Mouse (Mus musculus) neural tube, embryonic 11.5 days (tissue): ENCODE measurements around the gene Aprt. TPM values are rescaled to one million over a fixed set of nuclear protein-coding genes. Genes with fewer than 3 reads are reported as not detected.

ENCODE experiments used
- ATAC-seq: fragments of 200-750 bp; cut with Nextera tagmentation; 2 replicates; pipeline ENCODE4 v1.8.0; 2017; ENCODE audit warnings: moderate number of reproducible peaks, mild to moderate bottlenecking, moderate TSS enrichment, moderate library complexity; ENCODE audit not compliant: insufficient read depth, low FRiP score, low TSS enrichment
- DNase-seq: peaks from one replicate; pipeline ENCODE4 v3.0.0-alpha.2; 2015; ENCODE audit warnings: low spot score
- H3K27ac ChIP-seq: fragments of 300-500 bp; sonication (generic); 2 replicates; pipeline ENCODE4 v1.5.1; 2014; ENCODE audit warnings: low read depth, mild to moderate bottlenecking, low read length
- H3K27me3 ChIP-seq: fragments of 300-500 bp; sonication (generic); 2 replicates; pipeline ENCODE4 v1.6.1; 2014; ENCODE audit warnings: mild to moderate bottlenecking, low read length, mixed read lengths; ENCODE audit not compliant: control insufficient read depth, insufficient read depth
- H3K36me3 ChIP-seq: fragments of 300-500 bp; sonication (generic); 2 replicates; pipeline ENCODE4 v1.6.1; 2014; ENCODE audit warnings: mild to moderate bottlenecking, low read length, moderate library complexity, mixed read lengths; ENCODE audit not compliant: control insufficient read depth, insufficient read depth
- H3K4me1 ChIP-seq: fragments of 300-500 bp; sonication (generic); 2 replicates; pipeline ENCODE4 v1.6.1; 2014; ENCODE audit warnings: low read length, mixed read lengths; ENCODE audit not compliant: control insufficient read depth, insufficient read depth
- H3K4me2 ChIP-seq: fragments of 300-500 bp; sonication (generic); 2 replicates; pipeline ENCODE4 v1.6.1; 2014; ENCODE audit warnings: low read depth, mild to moderate bottlenecking, moderate library complexity
- H3K4me3 ChIP-seq: fragments of 300-500 bp; sonication (generic); 2 replicates; pipeline ENCODE4 v1.5.1; 2014; ENCODE audit warnings: low read depth, low read length
- H3K9ac ChIP-seq: fragments of 300-500 bp; sonication (generic); 2 replicates; pipeline ENCODE4 v1.6.1; 2014; ENCODE audit warnings: mild to moderate bottlenecking, low read length
- H3K9me3 ChIP-seq: fragments of 300-500 bp; sonication (generic); 2 replicates; pipeline ENCODE4 v1.6.1; 2016; ENCODE audit warnings: low read length; ENCODE audit not compliant: control insufficient read depth
- WGBS: fragments of 180-500 bp; shearing (Covaris S2); extraction: QIAGEN DNeasy Blood & Tissue Kit; methylation state at CpG from one replicate; pipeline ENCODE4 v1.1.7; 2014; 5-methylcytosine and 5-hydroxymethylcytosine counted together
- polyA plus RNA-seq: library from polyadenylated mRNA; unstranded; fragments of >200 nt; fragmentation: Nextera tagmentation; extraction: Ambion mirVana; gene quantifications from 2 replicates; pipeline ENCODE4 v1.2.1, GENCODE M21; 2014

Gene Aprt
- polyA plus RNA-seq, 1 experiment from 2014 or later = 243 TPM

DNA sequence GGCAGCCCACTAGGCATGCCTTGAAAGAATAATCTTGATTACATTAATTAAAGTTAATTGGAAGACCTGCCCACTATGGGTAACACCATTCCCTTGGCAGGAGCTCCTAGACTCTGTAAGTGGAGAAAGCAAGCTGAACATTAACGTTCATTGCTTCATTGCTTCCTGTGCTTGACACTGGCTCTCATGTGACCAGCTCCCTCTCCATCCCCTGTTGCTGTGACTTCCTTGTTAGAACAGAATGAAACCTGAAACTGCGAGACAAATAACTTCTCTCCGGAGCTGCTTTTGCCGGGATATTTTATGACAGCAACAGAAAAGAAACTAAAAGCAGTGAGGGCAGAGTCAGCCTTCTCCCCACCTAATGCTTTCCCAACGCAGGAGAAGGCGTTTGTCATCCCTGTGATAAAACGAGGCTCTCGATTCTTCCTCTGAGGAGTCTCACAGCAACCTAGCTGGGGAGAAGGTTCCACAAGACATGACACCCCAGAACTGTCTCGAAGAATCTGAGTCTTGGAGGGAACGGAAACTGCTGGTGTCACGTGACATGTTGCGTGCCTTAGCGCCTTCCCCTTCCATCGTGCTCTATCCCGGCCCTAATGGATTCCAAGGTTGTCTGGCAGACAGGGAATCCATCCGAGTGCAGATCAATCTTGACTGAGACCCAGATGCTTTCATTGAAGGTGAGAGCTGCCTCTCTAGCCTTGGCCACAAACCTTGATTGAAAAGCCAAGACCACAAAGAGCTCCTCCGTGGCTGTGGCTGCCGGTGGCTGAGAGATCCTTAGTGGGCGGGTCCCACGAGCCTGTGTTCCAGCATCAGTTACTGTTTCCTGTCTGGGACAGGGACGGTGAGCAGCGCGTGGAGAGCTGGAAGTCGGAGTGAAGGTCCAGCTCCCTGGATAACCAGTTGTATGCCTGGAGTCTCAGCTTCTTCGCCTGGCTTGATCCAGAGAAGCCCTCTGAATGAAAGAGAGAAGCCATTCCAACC, 12.1 kb downstream of the Aprt start:
- Histone ChIP-seq H3K4me2 (no peak overlapping the region), H3K9me3 (no peaks in the 10 kb centered on the region), H3K4me1 (peaks cover 19% of the 10 kb centered on the region), H3K27ac (no peak overlapping the region), H3K9ac (no peak overlapping the region), H3K36me3 (peaks cover 2% of the 10 kb centered on the region; the same call in 1 of the 2 replicates), H3K4me3 (no peak overlapping the region), H3K27me3 (no peaks in the 10 kb centered on the region)
- 87% methylated on average over 25 of the region's 25 CpGs for WGBS
- ATAC-seq (no peak), DNase-seq (no peak)

DNA sequence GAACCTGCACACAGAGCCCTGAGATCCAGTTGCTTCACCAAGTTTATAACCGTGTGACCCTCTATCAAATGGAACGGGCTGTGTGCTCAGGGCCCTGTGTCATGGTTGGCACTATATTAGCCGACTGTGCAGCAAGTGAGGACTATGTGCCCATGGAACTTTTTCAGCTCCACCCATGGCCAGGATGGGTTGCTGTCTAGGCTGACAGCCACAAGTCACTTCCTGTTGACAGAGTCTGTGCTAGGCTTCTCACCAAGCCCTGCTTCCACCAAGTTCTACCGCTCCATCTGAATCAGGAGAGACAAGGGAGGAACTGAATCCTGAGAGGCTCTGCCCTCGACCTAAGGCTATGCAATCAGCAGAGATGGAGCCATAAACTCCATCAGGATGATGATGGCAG, 15.5 kb downstream of the Aprt start:
- no peaks in the 10 kb centered on the region for H3K9me3 ChIP-seq
- DNase-seq = no peak
- H3K4me1 ChIP-seq = no peaks in the 10 kb centered on the region
- WGBS = 88% methylated on average over 5 of the region's 5 CpGs
- no peaks in the 10 kb centered on the region for H3K27me3 ChIP-seq
- no peak for ATAC-seq
- H3K27ac ChIP-seq = no peak overlapping the region
- no peak overlapping the region for H3K9ac ChIP-seq
- H3K4me2 ChIP-seq = no peak overlapping the region
- no peaks in the 10 kb centered on the region for H3K36me3 ChIP-seq
- H3K4me3 ChIP-seq = no peak overlapping the region

DNA sequence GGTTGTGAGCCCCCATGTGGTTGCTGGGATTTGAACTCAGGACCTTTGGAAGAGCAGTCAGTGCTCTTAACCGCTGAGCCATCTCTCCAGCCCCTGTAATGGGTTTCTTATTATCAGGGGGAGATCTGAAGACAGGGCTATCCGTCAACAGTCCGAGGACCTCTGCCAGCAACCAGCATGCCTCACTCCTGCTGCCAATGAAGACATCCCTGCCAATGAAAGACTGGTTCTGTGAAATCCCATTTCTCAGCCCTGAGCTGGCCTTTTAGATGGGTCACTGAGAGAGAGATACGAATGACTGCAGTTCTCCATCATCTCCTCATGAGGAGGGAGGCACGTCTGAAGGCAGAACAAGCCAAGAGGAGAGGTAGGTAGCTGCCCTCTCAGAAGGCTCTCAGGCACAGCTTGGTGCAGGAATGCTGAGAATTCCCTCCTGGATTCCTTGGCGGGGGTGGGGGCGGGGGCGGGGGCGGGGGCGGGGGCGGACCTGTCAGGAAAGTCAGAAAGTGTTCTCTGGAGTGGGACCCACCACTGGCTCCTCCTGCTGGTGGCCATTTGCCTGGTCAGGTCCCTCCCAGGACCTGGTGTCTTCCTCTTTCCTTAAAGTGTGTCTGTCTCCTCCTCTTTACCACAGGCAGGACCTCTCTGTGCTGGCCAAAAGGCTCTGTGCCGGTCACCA, 17.9 kb downstream of the Aprt start:
- WGBS = 15% methylated on average over 12 of the region's 12 CpGs
- DNase-seq = no peak

DNA sequence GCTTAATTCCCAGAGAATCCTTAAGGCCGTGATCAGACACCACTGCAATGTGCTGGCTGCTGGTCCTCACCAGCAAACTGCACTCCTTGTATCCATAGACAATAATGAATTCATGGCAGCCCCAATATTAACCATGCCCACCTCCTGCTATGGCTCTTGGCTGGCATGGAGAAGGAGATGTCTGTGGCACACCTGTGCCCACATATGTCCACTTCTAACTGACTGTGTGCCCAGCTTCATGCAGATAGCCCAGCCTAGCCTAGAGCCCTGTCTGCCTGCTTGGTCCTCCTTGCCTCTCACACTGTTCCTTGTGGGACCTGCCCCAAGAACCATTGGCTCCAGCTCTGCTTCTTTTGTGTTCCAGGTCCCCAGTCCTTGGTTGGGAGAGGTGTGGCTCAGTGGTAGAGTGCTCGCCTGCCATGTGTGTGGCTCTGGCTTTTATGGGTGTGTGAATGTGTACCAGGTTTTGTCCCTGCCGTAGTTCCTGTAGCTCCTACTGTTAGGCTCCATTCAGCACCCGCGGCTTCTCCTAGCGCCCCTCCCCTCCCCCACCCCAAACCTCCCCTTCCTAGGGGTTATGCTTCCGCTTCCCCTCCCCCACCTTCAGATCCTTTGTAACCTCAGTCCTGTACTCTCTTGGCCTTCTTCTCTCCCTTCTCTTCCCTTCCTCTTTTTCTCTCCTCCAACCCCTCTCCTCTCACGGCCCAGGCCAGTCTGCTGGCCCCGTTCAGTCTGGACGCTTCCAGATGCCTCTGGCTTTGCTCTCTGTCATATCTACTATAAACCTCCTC, 19.3 kb downstream of the Aprt start:
- ATAC-seq (no peak), DNase-seq (no peak)
- Histone ChIP-seq H3K4me2 (no peak overlapping the region), H3K4me1 (no peaks in the 10 kb centered on the region), H3K9ac (no peak overlapping the region), H3K4me3 (no peak overlapping the region), H3K9me3 (no peaks in the 10 kb centered on the region), H3K36me3 (no peaks in the 10 kb centered on the region), H3K27me3 (no peaks in the 10 kb centered on the region), H3K27ac (no peak overlapping the region)
- WGBS = 48% methylated on average over 10 of the region's 10 CpGs

More for the DNA sequence above, 17.9 kb downstream of the Aprt start:
- H3K9me3 ChIP-seq = no peaks in the 10 kb centered on the region
- H3K9ac ChIP-seq = no peak overlapping the region
- no peak overlapping the region for H3K4me3 ChIP-seq
- H3K27ac ChIP-seq = no peak overlapping the region
- no peak for ATAC-seq
- H3K27me3 ChIP-seq = no peaks in the 10 kb centered on the region
- H3K4me1 ChIP-seq = no peaks in the 10 kb centered on the region
- no peaks in the 10 kb centered on the region for H3K36me3 ChIP-seq
- H3K4me2 ChIP-seq = no peak overlapping the region

DNA sequence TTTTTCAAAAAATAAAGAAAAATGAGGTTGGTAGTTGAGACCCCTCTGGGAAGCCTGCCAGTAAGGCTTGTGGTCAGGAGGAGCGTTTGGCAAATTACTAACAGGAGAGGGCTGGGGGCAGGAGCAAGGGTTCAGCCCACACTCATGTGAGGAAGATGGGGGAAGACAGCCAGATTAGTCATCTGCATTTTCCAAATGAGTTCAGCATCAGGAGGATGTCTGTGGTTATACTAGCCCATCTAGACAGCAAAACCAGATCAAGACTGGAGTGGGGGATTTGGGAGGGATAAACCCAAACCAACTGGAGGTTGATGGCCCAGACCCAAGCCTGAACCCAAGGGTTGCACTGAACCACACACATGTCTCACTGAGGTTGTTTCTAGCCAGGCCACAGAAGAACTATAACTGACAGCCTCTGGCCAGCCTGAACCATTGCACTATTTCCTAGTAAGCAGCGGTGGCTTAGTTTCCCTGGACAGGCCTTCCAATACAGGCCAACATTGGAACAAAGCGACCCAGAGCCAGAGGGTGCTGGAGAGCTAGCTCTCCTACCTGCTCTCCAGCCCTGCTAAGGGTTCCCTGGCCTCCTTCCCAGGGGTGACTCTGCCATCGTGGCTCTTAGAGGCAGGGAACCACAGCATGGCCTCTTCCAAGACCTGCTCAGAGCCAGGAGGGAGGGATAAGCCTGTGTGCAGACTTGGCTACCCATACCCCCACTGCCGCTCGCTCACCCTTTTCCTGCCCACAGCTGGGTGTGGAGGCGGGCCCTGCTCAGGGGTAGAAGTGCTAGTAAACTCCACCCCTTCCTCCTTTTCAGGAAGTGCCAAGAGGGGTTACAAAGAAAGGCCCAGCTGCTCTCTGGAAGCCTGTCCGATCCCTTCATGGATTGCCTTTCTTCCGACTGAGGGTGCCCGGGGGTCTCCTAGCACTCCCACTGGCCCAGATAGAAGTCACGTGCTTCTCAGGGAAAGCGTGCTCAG, 20.4 kb downstream of the Aprt start:
- peak overlapping the region; percentile 18; the same call in 1 of the 2 replicates for H3K9ac ChIP-seq
- H3K27me3 ChIP-seq = peaks cover 6% of the 10 kb centered on the region
- no peak for DNase-seq
- H3K4me1 ChIP-seq = no peaks in the 10 kb centered on the region
- no peaks in the 10 kb centered on the region for H3K9me3 ChIP-seq
- no peaks in the 10 kb centered on the region for H3K36me3 ChIP-seq
- no peak overlapping the region for H3K4me3 ChIP-seq
- no peak overlapping the region for H3K4me2 ChIP-seq
- WGBS = 59% methylated on average over 12 of the region's 12 CpGs
- no peak for ATAC-seq
- no peak overlapping the region for H3K27ac ChIP-seq

DNA sequence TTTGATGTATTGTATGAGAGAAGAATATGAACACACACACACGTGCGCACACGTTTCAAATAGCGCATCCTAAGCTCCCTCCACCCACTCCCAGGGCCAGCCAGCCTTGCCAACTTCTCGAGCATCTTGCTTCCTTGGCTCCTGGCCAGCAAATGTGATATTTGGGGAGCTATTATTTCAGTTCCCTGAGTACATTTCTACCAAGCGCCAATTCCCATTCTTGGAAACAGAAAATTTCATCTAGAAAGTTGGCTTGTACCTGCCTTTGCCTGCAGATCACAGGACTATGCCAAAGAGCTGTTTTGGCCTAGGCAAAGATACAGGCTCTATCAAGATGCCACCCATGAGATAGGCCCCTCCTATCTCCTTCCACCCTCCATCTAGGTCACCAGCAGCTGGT, 21.9 kb downstream of the Aprt start:
- Histone ChIP-seq H3K4me3 (no peak overlapping the region), H3K27ac (no peak overlapping the region), H3K9ac (no peak overlapping the region), H3K4me2 (no peak overlapping the region), H3K4me1 (0 out of 2 replicates have a peak, but pooled peaks cover 4% of the 10 kb centered on the region), H3K9me3 (no peaks in the 10 kb centered on the region), H3K27me3 (peaks cover 19% of the 10 kb centered on the region), H3K36me3 (no peaks in the 10 kb centered on the region)
- 86% methylated on average over 6 of the region's 6 CpGs for WGBS
- no peak for ATAC-seq
- no peak for DNase-seq

DNA sequence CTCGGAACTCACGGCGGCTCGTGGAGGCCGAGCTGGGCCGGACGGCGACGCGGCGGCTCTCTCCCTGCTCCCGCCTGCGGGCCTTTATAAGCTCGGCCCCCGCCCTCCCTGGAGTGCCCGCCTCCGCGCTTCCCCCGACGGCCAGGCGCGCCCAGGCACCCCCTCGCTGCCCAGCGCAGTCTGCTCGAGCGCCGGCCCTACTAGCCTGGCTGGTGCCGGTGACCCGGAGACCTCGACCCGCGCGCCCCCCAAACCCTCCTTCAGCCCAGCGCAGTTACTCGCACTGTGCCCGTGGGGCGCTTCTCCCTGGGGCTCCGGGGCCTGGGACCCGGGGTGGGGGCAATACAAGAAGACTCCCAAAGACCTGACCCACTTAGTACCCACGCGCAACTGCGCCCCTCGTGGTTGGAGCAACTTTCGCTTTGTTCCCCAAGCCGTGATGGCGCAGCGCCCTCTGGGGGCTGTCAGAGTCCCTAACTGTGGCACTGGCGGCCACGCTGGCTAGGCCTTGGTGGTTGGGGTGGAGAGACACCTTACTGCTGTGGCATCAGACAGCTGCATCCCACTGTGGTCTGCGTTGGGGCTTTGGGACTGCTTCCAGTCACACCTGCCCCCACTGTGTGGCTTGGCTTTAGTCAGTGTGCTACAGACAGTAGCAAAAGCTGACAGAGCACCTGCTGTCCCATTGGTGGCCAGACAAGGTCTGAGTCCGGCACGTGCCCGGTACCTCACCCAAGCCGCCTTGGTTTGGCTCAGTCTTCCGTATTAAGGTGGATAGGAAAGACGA, 25.3 kb downstream of the Aprt start, which contains the start of gene Piezo1:
Gene Piezo1 (minus strand): TSS at position 65 of the 787 bp plus-strand sequence.
- WGBS = 13% methylated on average over 48 of the region's 56 CpGs
- Histone ChIP-seq H3K36me3 (no peaks in the 10 kb centered on the region), H3K4me1 (0 out of 2 replicates have a peak, but pooled peaks cover 4% of the 10 kb centered on the region), H3K9ac (peak within 1 kb of the TSS; percentile 74), H3K4me2 (peak within 1 kb of the TSS; percentile 81), H3K27me3 (peaks cover 19% of the 10 kb centered on the region), H3K9me3 (no peaks in the 10 kb centered on the region), H3K4me3 (peak within 1 kb of the TSS; percentile 49), H3K27ac (0 out of 2 replicates have a peak within 1 kb of the TSS, but pooled peaks have one; percentile 14)
- DNase-seq (peak; percentile 83), ATAC-seq (peak; percentile 35; the same call in 1 of the 2 replicates)
